Mouse (Mus musculus) NIH3T3 (cell line): ENCODE data around the gene Cdh18.
A peak's percentile ranks its signal among the peaks of the same experiment; 100 is the strongest.
"Not testable (repeated sequence)": the region's sequence is repeated elsewhere in the genome, so short reads cannot be mapped to it uniquely, and the experiment has no call there.

Experiments used
- DNase-seq: peaks from one replicate; pipeline ENCODE4 v3.0.0-alpha.2; 2012; ENCODE audit warnings: low read depth

The Cdh18 gene

DNA sequence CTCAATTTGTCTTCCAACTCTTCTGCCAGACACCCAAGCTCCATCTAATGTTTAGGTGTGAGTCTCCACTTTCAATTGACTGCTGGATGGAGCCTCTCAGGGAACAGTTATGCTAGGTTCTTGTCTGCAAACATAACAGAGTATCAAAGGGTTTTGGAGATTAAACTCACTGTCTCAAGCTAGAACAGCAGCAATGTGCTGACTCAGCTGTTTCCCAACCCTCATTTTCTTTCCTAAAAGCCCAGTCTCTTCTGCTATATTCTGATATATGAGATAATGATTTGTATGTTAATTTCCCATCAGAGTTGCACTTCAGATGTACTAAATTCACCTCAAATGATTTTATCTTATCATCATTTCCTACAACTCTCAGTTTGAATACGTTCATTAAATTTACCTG lies 398.4 kb downstream of the Cdh18 start:
- DNase-seq, result no peak

DNA sequence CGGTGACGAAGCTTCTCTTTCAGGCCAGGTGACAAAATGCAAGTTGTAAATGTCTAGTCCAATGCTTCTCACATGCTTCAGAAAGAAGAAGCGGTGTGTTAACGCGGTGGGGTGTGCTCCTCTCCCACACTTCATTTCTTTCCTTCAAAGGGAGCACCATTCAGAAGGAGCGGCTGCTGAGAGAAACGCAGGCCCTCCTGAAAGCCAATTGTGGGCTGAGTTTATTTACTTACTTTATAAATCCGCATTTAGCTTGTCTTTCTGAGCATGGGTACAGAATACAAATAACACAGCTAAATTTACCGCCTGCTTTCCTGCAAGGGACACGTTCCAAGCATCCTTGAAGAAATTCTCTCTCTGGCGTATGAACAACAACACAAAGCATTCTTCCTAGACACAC lies 420.6 kb downstream of the Cdh18 start:
- no peak for DNase-seq

DNA sequence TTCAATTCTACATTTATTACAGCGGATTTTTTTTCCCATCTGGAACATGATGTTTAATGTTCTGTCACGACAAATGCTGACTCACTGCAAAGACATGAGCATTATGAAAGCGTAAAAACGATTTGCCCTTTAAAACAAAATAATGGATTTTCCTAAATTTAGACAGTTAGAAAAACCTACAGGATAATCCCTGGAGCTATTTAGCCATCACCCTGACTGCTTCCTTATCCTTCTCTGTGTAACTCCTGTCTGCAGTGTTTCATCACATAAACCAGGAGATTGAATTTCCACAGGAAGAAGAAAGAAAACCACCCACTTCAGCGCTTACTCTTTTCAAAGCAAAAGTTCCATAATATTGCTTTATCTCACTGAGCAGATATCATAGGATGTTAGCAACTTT lies 431.3 kb downstream of the Cdh18 start:
- DNase-seq, result peak; percentile 49

DNA sequence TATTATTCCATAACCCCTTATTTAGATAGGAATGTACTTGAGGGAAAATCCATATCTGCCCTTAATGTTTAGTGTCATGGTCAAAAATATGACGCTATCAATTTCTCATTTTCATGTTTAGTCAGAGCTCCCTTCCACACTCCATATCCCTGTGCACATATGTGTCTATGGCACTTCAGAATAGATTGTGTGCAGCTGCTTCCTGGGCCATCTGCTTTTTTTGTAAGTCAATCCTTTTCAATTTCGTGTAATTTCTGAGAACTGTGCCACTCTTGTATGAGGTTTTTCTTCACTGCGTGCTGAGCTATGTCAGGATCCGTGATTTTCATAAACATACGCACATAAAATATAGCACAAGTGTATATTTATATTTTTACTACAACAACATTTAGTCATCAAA lies 435.8 kb downstream of the Cdh18 start:
- DNase-seq, result no peak

DNA sequence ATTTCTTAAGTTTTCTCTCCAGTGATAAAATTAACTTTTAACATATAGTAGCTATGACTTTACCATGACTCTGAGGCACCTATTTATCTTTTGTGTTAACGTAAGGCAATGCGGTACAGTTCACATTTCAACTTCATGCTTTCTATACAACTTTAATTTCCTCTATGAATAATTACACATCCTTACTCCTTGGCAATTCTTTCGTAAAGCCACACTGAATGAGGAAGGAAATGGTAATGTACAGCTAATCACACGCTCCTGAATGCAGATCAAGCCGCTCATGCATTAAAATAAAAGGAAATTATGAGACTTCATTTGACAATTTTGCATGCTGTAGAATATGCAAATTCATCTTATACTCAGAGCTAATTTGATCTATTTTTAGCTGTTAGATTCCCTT lies 467.9 kb downstream of the Cdh18 start:
- DNase-seq, result no peak

DNA sequence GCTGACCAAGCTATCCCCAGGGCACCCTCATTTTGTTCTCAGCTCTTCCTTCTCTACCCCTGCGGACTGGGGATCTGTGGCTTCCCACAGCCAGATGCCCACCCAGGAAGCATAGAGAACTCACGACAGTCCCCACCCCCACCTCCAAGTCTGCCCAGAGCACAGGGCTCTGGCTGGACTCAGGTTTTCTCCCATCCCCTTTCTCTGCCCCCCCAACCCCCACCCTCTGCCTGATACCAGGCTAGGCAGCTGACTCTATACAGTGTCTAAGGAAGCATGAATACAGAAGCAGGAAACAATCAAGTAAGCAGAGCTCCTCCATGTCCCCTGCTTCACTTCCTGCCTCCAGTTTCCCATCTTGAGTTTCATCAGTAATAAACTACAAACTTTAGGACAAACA lies 472.3 kb downstream of the Cdh18 start:
- DNase-seq, result no peak

DNA sequence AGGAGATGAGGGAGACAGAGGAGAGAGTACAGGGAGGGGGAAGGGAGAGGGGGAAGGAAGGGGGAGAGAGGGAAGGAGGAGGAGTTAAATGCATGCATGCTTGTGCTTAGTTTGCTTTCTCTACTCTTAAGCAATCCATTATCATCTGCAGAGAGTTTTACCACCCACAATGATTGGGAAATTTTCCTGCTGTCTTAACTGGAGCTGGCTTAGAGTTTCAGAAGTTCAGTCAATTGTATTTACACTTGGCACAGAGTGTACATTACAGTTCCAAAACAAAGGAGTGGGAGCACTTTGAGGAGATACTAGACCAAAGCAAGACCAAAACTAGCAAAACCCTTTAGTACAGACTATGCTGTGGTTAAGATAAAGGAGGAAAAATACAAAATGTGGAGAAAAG lies 473.8 kb downstream of the Cdh18 start:
- DNase-seq, result peak; percentile 23

DNA sequence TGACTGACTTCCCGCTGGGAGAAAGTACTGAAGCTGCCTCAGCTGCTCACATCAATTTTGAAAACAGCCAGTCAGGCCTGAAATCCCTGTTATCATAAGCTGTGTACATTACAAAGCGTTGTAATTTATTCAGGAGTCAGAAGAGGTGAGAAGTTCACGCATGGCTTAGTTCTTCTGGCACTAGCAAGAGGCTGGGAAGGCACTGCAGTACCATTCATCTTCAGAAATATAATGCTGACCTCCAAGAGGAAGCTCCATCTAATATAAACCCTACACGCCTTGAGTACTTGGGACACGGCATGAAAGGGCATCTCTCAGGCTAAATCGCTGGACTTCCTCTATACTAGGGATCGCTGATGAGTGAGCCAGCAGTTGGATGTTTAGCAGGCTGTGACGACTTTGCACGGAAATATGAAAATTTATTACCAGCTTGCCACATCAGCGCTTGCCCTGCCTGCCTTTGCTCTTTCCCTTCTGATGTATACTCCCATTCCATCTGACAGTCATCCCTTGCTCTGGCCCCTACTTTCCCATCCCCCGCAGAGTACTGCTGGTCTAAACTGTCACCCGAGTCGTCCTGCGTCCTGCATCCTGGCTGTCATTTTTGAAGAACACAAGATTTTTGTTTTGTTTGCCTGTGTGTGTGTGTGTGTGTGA lies 486.9 kb downstream of the Cdh18 start:
- DNase-seq, result peak; percentile 27

DNA sequence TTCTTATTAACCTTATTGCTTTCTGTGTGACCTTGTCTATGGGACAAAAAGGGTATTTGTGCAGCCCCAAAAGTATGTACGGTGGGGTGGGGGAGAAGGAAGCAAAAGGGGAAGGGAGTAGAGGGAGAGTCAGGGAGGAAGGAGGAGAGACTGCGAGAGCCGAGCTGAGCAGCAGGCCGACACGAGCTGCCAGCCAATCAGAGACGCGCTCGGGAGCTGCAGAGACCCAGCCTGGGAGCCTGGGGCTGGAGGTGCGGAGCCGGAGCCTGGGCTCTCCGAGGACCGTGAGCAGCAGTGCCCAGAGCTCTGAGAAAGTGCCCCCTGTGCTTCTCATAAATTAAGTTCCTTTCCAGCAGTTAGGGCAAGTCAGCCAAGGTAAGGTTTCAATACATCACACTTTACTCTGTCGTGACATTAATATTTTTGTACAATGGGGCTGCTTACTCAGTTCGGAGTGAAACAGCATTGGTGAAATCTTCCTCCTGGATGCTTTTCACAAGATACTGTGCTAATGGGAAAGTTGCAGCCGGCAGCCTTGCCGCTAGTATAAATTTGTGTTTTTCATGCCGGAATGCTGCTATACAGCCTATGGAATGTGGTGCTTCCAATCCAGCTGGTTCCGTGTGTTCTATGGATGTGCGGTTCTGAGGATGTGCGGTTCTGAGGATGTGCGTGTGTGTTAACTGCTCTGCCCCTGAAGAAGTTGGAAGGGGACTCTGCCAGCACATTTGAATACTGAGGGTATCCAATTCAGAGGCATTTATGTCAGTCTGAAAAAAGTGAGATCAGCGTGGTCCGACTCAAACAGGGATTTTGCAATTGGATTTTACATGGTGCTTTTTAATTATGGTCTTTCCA lies 487.6 kb downstream of the Cdh18 start:
- peak; percentile 61 for DNase-seq

DNA sequence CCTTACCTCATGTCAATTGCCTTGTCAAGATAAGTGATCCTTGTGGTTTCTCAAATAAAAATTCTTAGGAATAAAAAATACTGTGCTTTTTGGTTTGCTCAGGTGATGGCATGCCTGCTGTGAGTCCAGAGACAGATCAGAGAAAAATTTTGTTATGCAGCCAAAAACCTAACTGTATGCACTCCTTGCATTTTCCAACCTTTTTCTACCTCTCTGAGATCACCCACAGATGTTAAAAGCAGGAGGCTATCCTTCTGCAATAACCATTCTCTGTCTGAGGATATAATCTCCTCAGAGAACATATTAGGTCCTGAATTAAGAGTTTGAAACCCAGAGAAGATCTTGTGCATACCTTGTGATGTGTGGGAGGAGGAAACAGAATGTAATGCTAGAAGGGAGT lies 488.7 kb downstream of the Cdh18 start:
- DNase-seq, result no peak

DNA sequence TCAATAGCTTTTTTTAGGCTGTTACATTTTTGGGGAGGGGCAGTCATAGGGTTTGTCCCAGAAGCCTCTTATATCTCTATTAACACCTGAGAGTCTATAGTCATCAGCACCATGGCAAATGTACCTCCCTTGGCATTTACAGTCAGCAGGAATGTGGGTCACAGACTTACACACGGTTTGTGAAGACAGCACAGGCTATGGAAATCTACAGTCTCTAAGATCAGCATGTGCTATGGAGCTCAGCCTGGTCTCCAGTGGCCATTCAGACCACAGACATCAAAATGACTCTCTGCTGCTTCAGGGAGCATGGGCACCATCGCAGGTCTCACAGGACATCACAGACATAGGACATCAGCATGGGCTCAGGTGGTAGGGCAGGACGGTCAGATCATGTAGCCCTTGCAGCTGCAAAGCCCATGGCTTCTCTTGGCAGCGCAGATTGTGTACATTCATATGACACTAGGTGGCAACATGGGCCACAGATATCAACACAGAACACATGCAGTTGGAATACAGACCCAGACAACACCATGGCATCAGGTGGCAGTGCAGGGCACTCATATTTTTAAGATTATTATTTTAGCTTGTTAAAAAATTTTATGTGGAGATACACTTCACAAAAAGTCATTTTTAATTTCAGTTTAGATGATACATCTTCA lies 497.4 kb downstream of the Cdh18 start:
- no peak for DNase-seq

DNA sequence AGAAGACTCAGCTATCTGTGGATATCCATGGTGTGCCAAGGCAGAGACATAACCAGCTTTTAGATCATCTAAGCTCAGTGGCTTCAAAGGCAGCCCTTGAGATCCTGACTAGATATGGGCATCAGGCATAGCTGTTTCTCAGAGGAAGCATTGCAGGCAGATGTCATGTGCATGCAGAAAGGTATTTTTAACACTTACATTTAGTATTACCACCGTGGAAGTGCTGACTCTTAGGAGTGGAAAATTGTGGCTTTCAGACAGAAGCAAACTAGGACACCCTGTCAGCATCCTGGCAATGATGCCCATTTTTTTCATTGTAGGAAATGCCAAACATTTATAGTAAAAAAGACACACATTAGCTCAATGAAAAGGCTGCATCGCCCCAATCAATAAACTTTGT lies 503.2 kb downstream of the Cdh18 start:
- no peak for DNase-seq

DNA sequence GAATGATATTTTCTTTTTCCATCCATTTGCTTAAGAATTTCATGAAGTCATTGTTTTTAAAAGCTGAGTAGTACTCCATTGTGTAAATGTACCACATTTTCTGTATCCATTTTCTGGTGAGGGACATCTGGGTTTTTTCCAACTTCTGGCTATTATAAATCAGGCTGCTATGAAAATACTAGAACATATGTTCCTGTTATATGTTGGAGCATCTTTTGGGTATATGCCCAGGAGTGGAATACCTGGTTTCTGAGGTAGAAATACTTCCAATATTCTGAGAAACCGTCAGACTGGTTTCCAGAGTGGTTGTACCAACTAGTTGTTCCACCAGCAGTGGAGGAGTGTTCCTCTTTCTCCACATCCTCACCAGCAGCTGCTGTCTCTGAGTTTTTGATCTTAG lies 536.5 kb downstream of the Cdh18 start:
- not testable (repeated sequence) for DNase-seq

DNA sequence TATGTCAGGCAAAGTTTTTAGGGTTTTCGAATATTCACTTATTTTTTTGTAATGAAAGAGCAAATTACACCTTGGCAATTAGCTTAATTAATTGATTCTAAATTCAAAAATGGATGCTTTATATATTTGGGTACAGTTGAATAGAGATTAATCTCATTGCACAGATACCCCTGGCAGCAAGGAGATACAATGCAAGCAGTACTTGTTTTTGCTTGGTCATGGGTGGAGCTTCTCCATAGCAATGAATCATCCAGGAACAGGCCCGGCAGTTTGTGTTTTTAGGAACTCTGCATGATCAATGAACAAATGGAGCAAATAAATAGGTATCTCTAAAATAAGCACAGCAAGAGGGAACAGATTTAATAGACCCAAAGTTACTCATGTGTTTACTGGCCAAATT lies 538.7 kb downstream of the Cdh18 start:
- no peak for DNase-seq

DNA sequence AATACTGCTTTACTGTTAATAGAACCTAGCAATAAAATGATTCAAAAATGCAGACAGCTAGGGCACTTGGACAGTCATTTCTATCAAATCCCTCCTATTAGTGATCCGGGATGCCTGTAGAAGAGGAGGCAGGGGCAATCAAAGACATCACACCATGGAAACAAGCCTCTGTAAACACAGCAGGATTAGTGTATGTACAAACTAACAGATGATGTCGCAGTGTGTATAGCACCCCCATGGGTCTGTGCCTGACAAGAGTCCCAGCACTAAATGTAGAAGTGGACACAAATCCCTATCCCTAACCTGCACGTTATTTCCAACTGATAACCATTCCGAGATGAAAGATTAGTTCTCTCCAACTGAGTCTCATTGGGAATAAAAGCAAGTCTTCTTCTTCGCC lies 547.8 kb downstream of the Cdh18 start:
- DNase-seq, result no peak

DNA sequence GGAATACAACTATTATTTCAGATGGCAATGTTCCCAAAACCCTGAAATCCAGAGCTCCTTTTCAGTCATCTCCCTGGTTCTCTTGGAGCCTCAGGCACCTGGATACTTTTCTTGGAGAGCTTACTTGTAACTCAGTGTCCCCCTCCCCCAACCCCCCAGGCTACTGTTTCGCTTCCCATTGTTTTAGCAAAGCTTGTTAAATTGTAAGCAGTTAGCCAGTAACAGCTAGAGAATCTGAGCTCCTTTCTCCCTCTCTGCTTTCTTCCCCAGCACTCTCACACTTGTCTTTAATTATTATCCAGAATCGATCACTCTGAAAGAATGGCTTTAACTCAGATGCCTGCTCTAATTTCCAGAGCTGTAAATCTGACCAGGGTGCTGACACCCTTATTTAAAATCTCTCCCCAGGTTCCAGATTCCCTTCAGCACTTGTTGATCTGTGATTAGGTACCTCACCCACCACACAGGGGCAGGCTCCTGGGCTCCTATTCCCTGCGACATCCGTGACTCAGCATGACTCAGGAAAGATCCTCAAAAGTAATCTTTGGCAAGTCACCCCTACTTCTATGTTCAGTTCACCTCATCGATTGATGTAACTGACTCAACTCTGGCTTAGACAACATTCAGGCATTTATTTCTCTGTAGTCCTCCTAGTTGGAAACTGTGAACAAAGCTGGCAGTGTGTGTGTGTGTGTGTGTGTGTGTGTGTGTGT lies 556.0 kb downstream of the Cdh18 start:
- peak; percentile 39 for DNase-seq

DNA sequence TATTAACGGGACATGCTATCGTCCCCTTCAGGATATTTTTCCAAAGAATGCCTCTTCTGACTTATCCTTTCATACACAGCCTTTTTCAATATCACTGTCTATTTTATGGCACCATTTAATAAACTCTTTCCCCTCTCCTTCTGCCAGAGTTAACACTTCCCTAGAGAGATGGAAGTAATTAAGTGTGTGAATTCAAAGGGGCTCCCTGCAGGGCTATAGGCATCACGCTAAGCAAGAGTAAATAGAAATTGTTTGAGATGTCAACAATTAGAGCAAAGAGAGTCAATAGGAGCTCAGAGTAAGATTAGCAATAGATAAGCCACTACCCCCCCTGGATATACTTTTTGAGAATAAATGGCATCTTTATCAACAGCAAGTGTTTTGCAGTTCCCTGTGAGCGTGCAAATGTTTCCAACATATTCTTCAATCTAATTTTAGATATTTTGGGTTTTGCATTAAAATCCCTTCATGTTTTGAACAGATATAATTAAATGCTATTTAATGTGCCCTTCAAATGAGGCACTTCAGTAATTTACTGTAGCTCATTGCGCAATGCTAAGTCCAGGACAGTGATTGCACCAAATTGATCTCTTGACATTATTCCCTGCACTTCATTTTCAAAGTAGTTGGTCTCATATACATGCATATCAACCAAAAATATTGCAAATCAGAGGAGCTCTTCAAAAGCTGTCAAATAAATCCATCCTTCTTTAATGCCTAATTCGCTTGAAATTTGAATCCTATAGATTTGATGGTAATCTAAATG lies 586.3 kb downstream of the Cdh18 start:
- no peak for DNase-seq

DNA sequence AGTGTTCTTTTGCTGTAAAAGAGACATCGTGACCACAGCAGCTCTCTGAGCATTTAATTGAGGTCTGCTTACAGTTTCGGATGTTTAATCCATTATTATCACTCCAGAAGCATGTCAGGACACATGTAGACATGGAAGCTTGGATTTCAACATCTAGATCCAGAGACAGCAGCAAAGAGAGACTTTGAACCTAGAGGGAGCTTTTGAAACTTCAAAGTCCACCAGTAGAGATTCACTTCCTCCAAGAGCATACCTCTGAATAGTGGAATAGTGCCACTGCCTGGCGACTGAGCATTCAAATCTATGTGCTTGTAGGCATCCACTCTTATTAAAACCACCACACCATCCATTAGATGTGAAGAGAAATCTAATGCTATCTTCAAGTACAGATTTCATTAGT lies 588.1 kb downstream of the Cdh18 start:
- peak; percentile 1 for DNase-seq

DNA sequence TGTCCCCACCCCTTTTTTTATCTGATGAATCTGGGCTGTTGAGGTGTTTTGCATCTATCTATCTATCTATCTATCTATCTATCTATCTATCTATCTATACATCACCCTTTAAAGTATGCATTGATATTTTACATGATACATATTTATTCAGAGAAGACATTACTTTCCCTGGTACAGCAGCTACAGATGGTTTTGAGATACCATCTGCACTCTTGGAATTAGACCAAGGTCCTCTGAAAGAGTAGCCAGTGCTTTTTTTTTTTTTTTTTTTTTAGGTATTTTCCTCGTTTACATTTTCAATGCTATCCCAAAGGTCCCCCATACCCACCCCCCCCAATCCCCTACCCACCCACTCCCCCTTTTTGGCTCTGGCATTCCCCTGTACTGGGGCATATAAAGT lies 594.1 kb downstream of the Cdh18 start:
- DNase-seq, result not testable (repeated sequence)

DNA sequence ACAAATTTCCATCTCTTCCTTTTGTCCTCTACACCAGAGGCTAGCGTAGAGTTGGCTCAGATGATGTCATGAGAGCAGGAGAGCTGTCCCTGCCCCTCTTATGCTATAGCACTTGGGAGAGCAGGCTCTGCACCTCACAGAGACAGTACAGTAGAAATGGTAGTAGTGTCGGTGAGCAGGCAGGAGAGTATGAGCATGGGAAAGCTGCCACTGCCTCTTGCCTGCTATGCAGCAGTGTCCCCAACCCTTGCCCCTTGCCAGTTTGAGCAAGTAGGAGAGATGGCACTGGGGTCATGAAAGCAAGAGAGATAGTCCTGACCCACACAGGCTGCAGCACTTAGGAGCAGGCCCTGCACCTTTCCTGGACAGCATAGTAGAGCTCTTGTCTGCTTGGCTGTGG lies 607.1 kb downstream of the Cdh18 start:
- no peak for DNase-seq

DNA sequence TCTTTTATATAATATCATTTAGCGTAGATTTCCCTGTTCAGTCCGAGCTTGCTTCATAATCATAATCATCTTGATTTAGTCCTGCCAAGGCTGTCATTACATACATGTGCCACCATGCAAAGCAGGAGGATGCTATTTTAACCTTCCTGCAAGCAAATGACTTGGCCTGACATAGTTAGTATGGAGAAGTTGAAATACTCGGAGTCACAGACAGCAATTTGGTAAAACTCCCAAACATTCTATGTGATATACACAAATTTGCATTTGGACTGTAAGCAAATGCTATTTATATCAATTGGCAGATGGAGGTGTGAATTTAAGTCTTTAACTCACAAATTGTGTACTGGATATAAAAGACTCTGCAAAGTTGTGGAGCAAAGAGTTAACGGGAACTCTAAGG lies 616.0 kb downstream of the Cdh18 start:
- no peak for DNase-seq

DNA sequence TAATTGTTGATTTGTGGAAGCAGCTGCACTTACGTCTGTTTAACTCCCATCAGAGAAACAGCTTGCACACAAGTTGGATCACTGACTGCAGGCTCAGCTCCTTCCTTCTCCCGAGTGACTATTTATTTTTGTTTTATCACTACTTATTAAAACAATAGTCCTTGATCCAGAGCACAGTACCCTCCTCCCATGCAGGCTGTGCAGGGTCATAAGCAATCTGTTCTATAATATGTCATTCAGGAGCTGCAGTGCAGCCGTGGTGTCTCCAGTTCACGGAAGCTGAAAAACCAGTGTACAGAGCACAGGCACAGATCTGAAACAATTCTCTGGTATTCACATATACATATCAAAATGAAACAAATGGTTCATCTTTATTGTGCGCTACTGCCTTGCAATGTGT lies 625.8 kb downstream of the Cdh18 start:
- no peak for DNase-seq
